Mouse (Mus musculus) heart, adult 9 months (tissue): ENCODE measurements around the gene Inafm1.
"Not testable (repeated sequence)": the region's sequence is repeated elsewhere in the genome, so short reads cannot be mapped to it uniquely, and the experiment has no call there.

ENCODE experiments used
- DNase-seq, 2 experiments: peaks; one replicate each; pipeline ENCODE4 v3.0.0; 2022; ENCODE audit warnings: low spot score in 2 of 2

The Inafm1 gene

GRCm38 (mm10) chr7:16263015-16263787, 10.2 kb downstream of the Inafm1 start:
- peak in 1 of 2 experiments; percentile 74 for DNase-seq

- DNase-seq = no peak
Observed at GRCm38 (mm10) chr7:16261097-16261496, 12.3 kb downstream of the Inafm1 start.

- peak; percentile 33 to 61 for DNase-seq
Observed at GRCm38 (mm10) chr7:16259110-16259590, 14.3 kb downstream of the Inafm1 start, which contains the start of gene C5ar1. C5ar1 (minus strand) TSS chr7:16259540.

DNA sequence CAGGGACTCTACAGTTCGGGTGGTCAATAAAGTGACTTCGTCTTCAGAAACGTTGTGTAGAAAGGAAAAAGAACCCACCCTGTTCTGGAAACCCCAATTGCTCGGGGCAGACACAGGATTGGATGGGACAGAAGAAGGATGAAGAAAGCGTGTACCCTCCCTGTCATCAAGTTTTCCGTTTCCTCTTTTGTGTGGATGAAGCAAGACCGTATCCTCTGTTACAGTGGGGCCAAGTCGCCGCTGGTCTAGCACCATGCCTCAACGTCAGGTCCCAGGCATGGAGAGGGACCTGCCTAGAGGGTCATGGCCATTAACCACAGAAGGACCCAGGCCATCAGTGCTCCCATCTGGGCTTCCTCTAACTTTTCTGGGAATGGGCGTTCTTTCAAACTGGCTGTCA, 15.6 kb downstream of the Inafm1 start:
- peak; percentile 40 to 63 for DNase-seq

GRCm38 (mm10) chr7:16255963-16256362, 17.5 kb downstream of the Inafm1 start:
- not testable (repeated sequence) for DNase-seq

DNA sequence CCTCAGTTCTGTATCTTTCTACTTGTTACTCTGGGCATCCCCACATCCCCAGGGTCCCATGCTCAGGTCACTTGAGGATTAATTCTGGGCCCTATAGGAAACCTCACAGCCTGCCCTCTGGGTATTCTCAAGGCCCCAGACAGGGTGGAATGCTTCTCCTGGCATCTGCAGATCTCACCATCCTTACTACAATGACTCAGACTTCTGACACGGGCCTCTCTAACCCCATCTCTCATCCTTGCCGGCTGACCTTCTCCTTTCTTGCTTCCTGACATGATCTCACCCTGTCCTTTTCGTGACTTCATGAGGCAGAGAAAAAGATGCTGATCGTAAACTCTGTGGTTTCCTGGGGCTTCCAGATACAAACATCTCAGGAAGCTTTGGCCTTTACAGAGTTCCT, 19.2 kb downstream of the Inafm1 start:
- DNase-seq = peak; percentile 44 to 66

- no peak for DNase-seq
Observed at GRCm38 (mm10) chr7:16250687-16251086, 22.7 kb downstream of the Inafm1 start.

- DNase-seq = no peak
Observed at GRCm38 (mm10) chr7:16245958-16246357, 27.5 kb downstream of the Inafm1 start.

- DNase-seq = peak; percentile 31 to 45
Observed at GRCm38 (mm10) chr7:16244067-16244466, 29.4 kb downstream of the Inafm1 start, which contains the start of gene C5ar2. C5ar2 (minus strand) TSS chr7:16244154.

DNA sequence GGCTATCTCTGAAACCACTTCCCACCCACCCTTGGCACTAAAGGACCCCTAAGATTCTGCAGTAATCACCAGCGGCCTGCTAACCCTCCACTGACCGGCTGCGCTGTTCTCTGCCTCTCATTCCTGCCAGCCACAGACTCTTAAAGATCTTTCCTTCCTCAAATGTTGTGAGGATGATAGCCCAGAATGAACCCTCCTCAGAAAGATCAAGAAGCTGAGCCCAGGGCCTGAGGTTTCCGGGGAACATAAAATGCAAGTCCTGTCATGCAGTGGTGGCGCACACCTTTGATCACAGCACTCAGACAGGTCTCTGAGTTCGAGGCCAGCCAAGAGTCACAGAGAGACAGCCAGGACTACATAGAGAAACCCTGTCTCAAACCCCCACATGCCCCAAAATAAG, 31.2 kb downstream of the Inafm1 start:
- no peak for DNase-seq

GRCm38 (mm10) chr7:16241787-16242186, 31.6 kb downstream of the Inafm1 start:
- DNase-seq = no peak

- no peak for DNase-seq
Observed at GRCm38 (mm10) chr7:16240978-16241303, 32.5 kb downstream of the Inafm1 start.

DNA sequence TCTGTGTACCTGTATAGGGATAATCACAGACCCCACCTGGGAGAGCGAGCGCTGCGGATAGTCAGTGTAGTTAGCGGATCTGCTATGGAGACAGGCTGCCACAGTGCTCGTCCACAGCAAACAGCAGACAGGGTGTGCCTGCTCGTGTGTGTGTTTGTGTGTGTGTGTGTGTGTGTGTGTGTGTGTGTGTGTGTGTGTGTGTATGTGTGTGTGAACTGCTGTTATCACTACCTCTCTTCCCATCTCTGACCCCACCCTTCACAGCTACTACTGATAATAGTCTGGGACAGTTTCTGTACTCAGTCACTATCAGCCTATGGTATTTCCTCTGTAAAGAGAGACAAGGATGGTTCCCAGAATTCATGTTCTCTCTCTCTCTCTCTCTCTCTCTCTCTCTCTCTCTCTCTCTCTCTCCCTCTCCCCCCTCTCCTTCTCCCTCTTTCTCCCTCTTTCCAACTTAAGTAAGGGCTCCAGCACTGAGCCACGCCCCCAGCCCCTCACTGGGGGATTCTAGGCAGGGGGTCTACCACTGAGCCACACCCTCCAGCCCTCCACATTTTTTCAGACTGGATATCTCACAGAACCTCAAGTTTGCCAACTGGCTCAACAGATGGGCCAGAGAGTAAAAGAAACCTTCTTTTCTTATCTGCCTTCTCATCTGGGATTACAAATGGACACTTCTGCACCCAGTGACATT, 33.0 kb downstream of the Inafm1 start:
- no peak for DNase-seq

- peak; percentile 60 to 63 for DNase-seq
Observed at GRCm38 (mm10) chr7:16239554-16239997, 33.8 kb downstream of the Inafm1 start.

GRCm38 (mm10) chr7:16229869-16230268, 43.5 kb downstream of the Inafm1 start:
- DNase-seq = peak; percentile 36 to 37
